Mouse (Mus musculus) lung, adult 2 months (tissue): Measurements from ENCODE around the gene Ywhaq. TPM values are rescaled to one million over a fixed set of nuclear protein-coding genes. Genes with fewer than 3 reads are reported as not detected.
A peak's percentile ranks its signal among the peaks of the same experiment; 100 is the strongest.

Experiments used
- DNase-seq: peaks from one replicate; pipeline ENCODE4 v3.0.0; 2022
- H3K4me1 ChIP-seq: fragments of 200-500 bp; 2 replicates; pipeline ENCODE4 v1.6.1; 2011; ENCODE audit warnings: low read length; ENCODE audit not compliant: control insufficient read depth, insufficient read depth
- H3K4me3 ChIP-seq: fragments of 200-500 bp; replicated peaks from 2 replicates; pipeline ENCODE3; 2011; ENCODE audit warnings: low read depth, mild to moderate bottlenecking, control low read depth, low read length; ENCODE audit errors: extremely low read depth
- CTCF ChIP-seq: fragments of 200-500 bp; IDR thresholded peaks from 2 replicates; pipeline ENCODE4 v1.5.1; 2011; ENCODE audit warnings: mild to moderate bottlenecking, low read length, control low read depth; ENCODE audit not compliant: insufficient read depth
- POLR2A ChIP-seq: fragments of 200-500 bp; IDR thresholded peaks from 2 replicates; pipeline ENCODE4 v1.6.1; 2011; ENCODE audit warnings: low read depth, mild to moderate bottlenecking, control low read depth, low read length, borderline replicate concordance; ENCODE audit errors: extremely low read depth
- WGBS: fragments of 180-500 bp; shearing (Covaris S2); methylation state at CpG from one replicate; pipeline ENCODE4 v1.1.7; 2018; 5-methylcytosine and 5-hydroxymethylcytosine counted together
- polyA plus RNA-seq: library from polyadenylated mRNA; depleted of rRNA; stranded (reverse); fragments of >200 nt; gene quantifications from 2 replicates; pipeline ENCODE4 v1.2.3, GENCODE M21; 2012; rRNA removed

The Ywhaq gene
- 79.4 and 85.5 TPM in 2 replicates for polyA plus RNA-seq

DNA sequence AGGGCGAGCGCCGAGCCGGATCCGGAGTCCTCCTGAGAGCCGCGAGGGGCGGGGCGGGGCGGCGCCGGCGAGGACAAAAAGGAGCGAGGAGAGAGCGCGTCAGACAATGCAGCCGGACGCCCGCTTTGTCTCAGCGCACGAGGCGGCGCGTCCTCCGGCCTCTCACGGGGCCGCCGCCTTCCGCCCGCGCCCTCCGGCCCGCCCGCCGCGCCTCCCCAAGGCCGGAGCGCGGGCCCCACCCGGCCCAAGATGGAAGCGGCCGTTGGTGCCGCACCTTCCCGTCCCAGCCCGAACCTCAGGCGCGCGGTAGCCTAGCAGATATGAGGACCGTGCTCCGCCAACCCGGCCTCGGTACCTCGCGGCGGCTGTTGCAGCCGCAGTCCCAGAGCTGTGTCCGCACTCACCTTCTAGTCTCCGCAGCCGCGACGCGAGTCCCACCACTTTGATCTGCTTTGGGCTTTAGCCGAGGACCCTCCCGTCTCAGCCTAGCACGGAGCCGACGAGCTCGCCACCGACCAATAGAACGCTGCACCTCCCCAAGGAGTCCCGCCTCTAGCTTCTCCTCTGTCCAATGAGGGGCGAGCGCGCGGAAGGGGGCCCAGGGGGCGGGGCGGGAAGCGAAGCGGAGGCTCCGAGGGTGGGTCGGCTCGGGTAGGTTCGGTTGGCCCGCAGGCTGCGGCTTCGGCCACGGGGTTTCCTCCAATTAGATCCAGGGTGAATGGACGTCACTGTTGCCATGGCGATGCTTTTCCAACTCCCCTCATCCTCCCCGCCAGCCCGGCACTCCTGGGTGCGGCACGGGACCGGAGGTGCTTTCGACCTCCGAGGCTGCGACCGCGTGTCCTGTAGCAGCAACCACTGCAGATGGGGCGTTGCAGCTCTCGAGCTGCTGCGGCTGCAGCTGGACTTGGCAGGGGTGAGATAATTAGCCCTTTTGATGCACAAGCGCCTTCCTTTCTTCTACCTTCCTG is at the start of gene Ywhaq:
TSS of gene Ywhaq (minus strand) at position 538 of the 971 bp plus-strand sequence.
- WGBS, result under 1% methylated on average over 101 of the region's 103 CpGs
- H3K4me1 ChIP-seq, result peaks cover 8% of the 10 kb centered on the region
- TF ChIP-seq POLR2A (peak; percentile 97), CTCF (no peak)
- DNase-seq, result peak; percentile 95
- peak within 1 kb of the TSS; percentile 92 for H3K4me3 ChIP-seq

DNA sequence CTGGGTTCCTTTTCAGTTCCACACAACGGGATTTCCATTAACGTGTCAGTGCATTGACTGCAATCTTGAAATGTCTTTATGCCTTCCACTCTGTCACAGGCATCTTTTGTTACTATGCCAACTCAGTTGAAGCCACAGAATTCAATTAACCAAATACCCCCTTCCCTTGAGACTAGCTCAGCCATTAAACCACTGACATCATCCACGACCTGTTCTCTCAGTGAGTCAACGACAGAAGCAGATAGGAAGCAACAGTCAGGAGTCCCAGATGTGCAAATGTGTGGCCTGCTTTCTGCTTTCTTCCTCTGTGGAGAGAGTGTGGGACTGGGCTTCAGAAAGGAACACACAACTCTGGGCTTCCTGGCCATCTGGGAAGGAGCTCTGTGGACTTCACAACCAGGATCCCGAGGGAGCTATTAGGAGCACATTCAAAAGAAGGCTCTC is 46.0 kb upstream of the Ywhaq start:
- no peak overlapping the region for H3K4me3 ChIP-seq
- no peak for DNase-seq
- no peaks in the 10 kb centered on the region; the same call in 1 of the 2 replicates for H3K4me1 ChIP-seq
- 65% methylated on average over 5 of the region's 5 CpGs for WGBS
- TF ChIP-seq CTCF, result no peak
- no peak for TF ChIP-seq POLR2A

DNA sequence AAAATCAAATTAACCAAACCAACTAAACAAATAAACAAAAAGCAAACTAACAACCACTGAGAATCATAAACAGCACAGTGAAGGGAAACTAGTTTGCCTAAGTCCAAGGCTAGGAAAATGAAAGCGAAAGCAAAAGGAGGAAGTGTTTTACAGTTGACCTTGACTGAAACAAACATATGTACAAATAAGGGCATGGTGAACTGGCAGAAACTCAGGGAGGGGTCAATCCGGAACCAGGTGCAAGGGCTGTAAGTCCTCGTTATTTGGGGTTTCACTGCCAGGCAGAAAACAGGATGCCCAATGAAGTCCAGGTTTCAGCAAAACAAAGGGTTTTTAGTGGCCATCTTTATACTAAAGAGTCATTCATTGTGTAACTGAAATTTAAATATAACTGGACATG is 45.2 kb upstream of the Ywhaq start:
- Histone ChIP-seq H3K4me3 (no peak overlapping the region), H3K4me1 (no peaks in the 10 kb centered on the region; the same call in 1 of the 2 replicates)
- no peak for DNase-seq
- TF ChIP-seq CTCF (no peak), POLR2A (no peak)
- WGBS, result 51% methylated on average over 3 of the region's 3 CpGs

DNA sequence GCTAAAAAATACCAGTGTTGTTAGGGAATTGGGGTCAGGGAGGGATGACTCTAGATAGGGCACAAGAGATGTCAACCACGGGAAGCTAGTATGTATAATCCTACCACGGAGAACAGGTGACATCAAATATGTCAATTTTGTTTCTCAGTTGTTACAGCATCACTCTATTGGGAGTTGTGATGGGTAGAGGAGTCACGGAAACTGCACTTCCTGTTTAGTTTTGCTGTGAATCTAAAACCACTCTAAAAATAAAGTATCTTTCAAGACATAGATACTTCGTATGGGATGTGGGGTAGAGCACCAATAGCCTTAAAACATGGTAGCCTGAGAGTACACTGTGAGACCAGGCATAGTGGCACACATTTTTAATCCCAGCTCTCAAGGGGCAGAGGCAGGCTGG is 42.2 kb upstream of the Ywhaq start:
- no peak for TF ChIP-seq POLR2A
- no peak for TF ChIP-seq CTCF
- no peaks in the 10 kb centered on the region; the same call in 1 of the 2 replicates for H3K4me1 ChIP-seq
- DNase-seq, result no peak
- WGBS, result 58% methylated on average over 4 of the region's 4 CpGs
- H3K4me3 ChIP-seq, result no peak overlapping the region

DNA sequence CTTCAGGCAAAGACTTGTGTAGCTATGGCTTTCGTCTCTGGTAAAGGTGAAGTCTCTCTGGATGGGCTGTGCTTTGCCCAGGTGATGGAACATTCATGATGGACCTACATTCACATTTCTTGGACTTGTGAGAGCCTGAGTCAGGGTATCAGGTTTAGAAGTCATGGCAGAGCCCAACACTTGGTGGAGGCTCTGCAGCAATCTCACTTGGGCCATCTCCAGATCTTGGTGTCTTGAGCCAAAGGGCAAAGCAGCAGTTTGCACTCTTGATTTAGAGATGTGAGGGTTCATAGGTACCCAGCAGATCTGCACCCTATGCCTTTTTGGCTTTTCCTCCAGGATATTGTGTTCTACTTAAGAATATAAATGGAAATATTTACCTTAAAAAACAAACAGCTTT is 38.6 kb upstream of the Ywhaq start:
- no peak for DNase-seq
- Histone ChIP-seq H3K4me1 (no peaks in the 10 kb centered on the region), H3K4me3 (no peak overlapping the region)
- TF ChIP-seq CTCF (no peak), POLR2A (no peak)
- 97% methylated on average over 1 of the region's 1 CpGs for WGBS

DNA sequence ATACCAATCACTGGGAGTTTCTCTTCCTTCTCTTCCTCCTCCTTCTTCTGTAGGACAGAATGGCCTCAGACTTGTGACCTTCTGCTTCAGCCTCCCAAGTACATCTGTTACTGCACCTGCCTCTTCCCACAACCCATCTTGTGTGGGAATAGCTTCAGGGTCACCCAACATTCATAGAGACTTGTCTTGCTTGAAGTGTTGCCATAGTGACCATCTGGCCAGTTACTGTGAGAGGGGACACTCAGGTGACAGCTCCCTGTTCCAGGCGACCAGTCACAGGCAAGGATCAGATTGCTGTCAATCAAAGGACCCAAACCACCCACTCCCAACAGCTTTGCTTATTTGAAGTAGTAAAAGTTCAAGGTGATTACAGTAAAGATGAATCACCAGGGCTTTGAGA is 34.3 kb upstream of the Ywhaq start:
- DNase-seq, result no peak
- Histone ChIP-seq H3K4me1 (no peaks in the 10 kb centered on the region), H3K4me3 (no peak overlapping the region)
- WGBS, result 8% methylated on average over 1 of the region's 1 CpGs
- no peak for TF ChIP-seq CTCF
- no peak for TF ChIP-seq POLR2A

DNA sequence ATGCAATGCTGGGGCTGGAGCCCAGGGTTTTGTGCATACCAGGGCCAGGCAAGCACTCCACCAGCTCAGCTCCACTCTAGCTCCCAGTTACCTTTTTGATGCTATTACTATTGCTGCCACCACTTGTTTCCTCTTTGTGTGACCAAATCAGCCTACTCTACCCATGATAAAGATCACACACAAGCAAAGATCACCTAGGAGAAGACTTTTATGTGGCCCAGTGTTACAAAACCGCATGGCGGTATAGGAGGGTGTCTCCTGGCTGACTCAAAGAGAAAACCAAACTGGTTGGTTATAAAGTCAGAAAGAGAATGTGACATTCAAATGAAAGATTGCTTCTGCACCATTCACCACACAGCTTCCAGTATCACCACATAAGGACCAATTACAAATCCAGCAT is 33.9 kb upstream of the Ywhaq start:
- TF ChIP-seq CTCF (no peak), POLR2A (no peak)
- 85% methylated on average over 2 of the region's 2 CpGs for WGBS
- Histone ChIP-seq H3K4me3 (no peak overlapping the region), H3K4me1 (no peaks in the 10 kb centered on the region)
- DNase-seq, result no peak

DNA sequence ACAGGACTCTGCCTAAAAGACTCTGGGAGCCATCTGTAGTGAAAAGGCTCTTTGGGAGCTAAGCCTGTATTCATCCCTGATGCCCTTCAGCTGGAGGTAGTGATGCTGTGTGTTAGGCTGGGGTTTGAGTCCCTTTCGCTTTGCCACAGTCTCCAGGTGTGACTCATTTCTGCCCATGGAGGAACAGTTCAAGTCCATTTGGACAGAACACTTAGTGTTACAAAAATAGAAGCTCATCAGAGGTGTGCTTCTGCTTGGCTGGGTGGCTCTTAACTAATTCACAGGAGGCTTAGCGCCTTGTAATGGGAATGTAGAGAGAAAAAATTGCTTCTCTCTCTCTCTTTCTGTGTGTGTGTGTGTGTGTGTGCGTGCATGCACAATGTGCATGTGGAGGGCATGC is 26.3 kb upstream of the Ywhaq start:
- Histone ChIP-seq H3K4me3 (no peak overlapping the region), H3K4me1 (no peaks in the 10 kb centered on the region)
- 95% methylated on average over 3 of the region's 3 CpGs for WGBS
- DNase-seq, result no peak
- no peak for TF ChIP-seq POLR2A

DNA sequence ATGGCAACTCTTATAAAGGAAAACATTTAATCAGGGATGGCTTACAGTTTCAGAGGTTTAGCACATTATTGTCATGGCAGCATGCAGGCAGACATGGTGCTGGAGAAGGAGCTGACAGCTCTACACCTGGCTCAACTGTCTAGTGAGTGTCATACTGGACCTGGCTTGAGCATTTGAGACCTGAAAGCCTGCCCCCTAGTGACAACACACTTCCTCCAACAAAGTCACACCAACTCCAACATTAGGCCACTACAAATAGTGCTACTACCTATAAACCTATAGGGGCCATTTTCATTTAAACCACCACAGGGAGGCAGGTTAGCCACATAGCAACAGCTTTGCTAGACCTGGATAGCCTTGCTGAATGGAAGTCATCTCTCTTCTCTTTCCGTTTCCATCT is 24.4 kb upstream of the Ywhaq start:
- H3K4me3 ChIP-seq, result no peak overlapping the region
- no peak for TF ChIP-seq CTCF
- TF ChIP-seq POLR2A, result no peak
- WGBS, result 89% methylated on average over 1 of the region's 1 CpGs

DNA sequence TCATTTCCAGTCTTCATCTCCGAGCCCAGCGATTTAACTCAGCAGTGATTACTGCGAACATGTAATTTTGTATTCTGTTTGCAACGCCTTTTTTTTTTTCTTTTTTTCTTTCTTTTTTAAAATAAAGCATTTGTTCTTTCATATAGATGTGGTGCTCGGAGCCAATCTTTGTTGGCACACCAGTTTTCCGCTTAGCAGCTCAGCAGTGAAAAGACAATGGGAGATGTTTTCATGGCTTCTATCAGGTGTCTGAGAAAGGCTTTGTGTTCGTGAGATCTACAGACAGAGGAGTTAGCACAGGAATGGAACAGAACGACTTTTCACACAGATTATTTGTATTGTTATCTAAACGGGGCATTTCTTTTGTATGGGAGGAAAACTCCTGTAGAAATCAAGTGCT is 22.0 kb upstream of the Ywhaq start:
- TF ChIP-seq CTCF, result no peak
- TF ChIP-seq POLR2A, result no peak
- DNase-seq, result no peak
- WGBS, result 60% methylated on average over 9 of the region's 9 CpGs
- no peaks in the 10 kb centered on the region for H3K4me1 ChIP-seq
- H3K4me3 ChIP-seq, result no peak overlapping the region

More for the DNA sequence above, 24.4 kb upstream of the Ywhaq start:
- no peaks in the 10 kb centered on the region for H3K4me1 ChIP-seq
- no peak for DNase-seq
